Mouse (Mus musculus) heart, embryonic 14.5 days (tissue): ENCODE measurements around the gene Gm49387. TPM values are rescaled to one million over a fixed set of nuclear protein-coding genes. Genes with fewer than 3 reads are reported as not detected.
A peak's percentile ranks its signal among the peaks of the same experiment; 100 is the strongest.

Source experiments
- ATAC-seq: fragments of 200-750 bp; cut with Nextera tagmentation; 2 replicates; pipeline ENCODE4 v1.8.0; 2017; ENCODE audit warnings: low read depth, moderate TSS enrichment; ENCODE audit not compliant: insufficient number of reproducible peaks, insufficient read depth, low FRiP score
- H3K27ac ChIP-seq, 2 experiments: fragments of 200-500 bp in 1 of 2; fragments of 300-500 bp in 1 of 2; sonication (generic) in 1 of 2; replicated peaks in 1 of 2; 2 replicates each; pipeline ENCODE4 v1.5.1; 2012 to 2014; ENCODE audit warnings: low read depth in 2 of 2, low read length in 2 of 2, control low read depth in 1 of 2, mild to moderate bottlenecking in 1 of 2, mixed read lengths in 1 of 2; ENCODE audit not compliant: control insufficient read depth in 1 of 2, insufficient read depth in 1 of 2
- H3K27me3 ChIP-seq: fragments of 300-500 bp; sonication (generic); 2 replicates; pipeline ENCODE4 v1.6.1; 2014; ENCODE audit warnings: mild to moderate bottlenecking, low read length, control low read depth; ENCODE audit not compliant: control insufficient read depth, insufficient read depth
- H3K36me3 ChIP-seq: fragments of 300-500 bp; sonication (generic); 2 replicates; pipeline ENCODE4 v1.6.1; 2014; ENCODE audit warnings: mild to moderate bottlenecking, control low read depth, low read length, mixed read lengths; ENCODE audit not compliant: control insufficient read depth, insufficient read depth
- H3K4me1 ChIP-seq, 2 experiments: fragments of 200-500 bp in 1 of 2; fragments of 300-500 bp in 1 of 2; sonication (generic) in 1 of 2; 2 replicates each; pipeline ENCODE4 v1.6.1; 2012 to 2014; ENCODE audit warnings: low read length in 2 of 2, control low read depth in 1 of 2, mixed read lengths in 1 of 2; ENCODE audit not compliant: control insufficient read depth in 2 of 2, insufficient read depth in 2 of 2
- H3K4me2 ChIP-seq: fragments of 300-500 bp; sonication (generic); 2 replicates; pipeline ENCODE4 v1.6.1; 2014; ENCODE audit warnings: mild to moderate bottlenecking, low read length
- H3K4me3 ChIP-seq, 2 experiments: fragments of 200-500 bp in 1 of 2; fragments of 300-500 bp in 1 of 2; sonication (generic) in 1 of 2; 2 replicates each; pipeline ENCODE4 v1.5.1; 2012 to 2014; ENCODE audit warnings: low read length in 2 of 2, mild to moderate bottlenecking in 2 of 2, control low read depth in 1 of 2, low read depth in 1 of 2, moderate library complexity in 1 of 2; ENCODE audit not compliant: control insufficient read depth in 1 of 2, insufficient read depth in 1 of 2
- H3K9ac ChIP-seq: fragments of 300-500 bp; sonication (generic); 2 replicates; pipeline ENCODE4 v1.6.1; 2014; ENCODE audit warnings: mild to moderate bottlenecking, low read length
- H3K9me3 ChIP-seq: fragments of 300-500 bp; sonication (generic); 2 replicates; pipeline ENCODE4 v1.6.1; 2016; ENCODE audit warnings: low read length, control low read depth; ENCODE audit not compliant: control insufficient read depth
- WGBS: fragments of 180-500 bp; shearing (Covaris S2); extraction: QIAGEN DNeasy Blood & Tissue Kit; methylation state at CpG from one replicate; pipeline ENCODE4 v1.1.7; 2014; 5-methylcytosine and 5-hydroxymethylcytosine counted together
- polyA plus RNA-seq: library from polyadenylated mRNA; unstranded; fragments of >200 nt; fragmentation: Nextera tagmentation; extraction: Ambion mirVana; gene quantifications from 2 replicates; pipeline ENCODE4 v1.2.1, GENCODE M21; 2014

The Gm49387 gene
- polyA plus RNA-seq, 1 experiment from 2014 or later = 1.8 TPM

DNA sequence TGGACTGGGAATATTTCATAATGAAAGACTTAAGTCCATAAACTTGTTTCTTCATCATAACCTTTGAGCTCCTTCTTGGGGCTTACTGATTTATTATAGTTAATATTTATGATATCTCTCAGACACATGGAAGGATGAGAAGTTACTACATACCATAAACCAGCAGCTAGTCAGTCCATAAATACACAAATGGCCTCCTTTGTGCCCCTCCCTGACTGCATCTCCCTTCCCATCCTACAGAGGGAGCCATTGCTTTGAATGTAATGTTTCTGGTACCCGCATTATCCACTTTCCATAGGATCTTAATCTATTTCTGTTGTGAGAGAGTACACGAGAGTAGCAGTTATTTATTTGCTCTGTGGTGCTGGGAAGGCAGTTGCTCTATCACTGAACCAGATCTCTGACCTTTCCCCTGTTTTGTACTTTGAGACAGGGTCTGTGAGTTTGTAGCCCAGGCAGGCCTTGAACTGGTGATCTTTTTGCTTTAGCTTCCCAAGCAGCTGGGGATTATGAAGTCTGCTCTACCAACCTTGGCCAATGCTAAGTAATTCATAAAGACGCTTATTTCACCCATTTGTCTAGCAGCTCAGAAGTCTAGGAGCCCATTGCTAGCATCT, 4.4 kb upstream of the Gm49387 start:
- H3K27me3 ChIP-seq = no peaks in the 10 kb centered on the region
- H3K27ac ChIP-seq = no peak overlapping the region
- H3K36me3 ChIP-seq = no peaks in the 10 kb centered on the region
- 69% methylated on average over 3 of the region's 3 CpGs for WGBS
- no peaks in the 10 kb centered on the region for H3K9me3 ChIP-seq
- no peak overlapping the region for H3K9ac ChIP-seq
- H3K4me1 ChIP-seq = peaks cover 0 to 14% of the 10 kb centered on the region in 2 experiments; a peak in 3 of 4 replicates
- no peak overlapping the region for H3K4me2 ChIP-seq
- no peak for ATAC-seq
- H3K4me3 ChIP-seq = no peak overlapping the region

DNA sequence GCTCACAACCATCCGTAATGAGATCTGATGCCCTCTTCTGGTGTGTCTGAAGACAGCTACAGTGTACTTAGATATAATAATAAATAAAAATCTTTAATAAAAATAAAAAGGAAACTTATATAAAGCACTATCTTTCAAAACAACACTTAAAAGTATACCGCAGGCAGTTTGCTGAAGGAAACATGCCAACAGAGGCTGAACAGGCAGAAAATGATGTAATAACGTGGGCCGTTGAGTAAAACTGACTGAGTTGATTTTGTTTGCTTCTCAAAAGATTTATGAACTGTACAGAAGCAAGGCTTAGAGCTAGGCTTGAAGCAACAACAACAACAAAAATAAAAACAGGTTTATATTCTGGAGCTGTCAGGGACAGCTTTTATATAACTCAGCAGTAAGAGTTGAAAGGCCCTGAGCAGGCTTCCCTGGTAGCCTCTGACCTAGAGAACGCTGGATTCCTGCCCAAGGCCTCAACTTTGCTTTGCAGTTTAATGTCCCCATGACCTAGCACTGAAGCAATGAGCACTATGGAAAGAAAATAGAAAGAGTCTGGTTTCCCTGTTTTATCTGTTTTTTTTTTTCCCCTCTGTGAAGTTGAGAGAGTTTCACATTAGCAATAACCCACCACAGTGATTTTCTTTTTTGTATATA, 3.6 kb upstream of the Gm49387 start:
- WGBS = 89% methylated on average over 5 of the region's 5 CpGs
- Histone ChIP-seq H3K27ac (no peak overlapping the region), H3K9me3 (no peaks in the 10 kb centered on the region), H3K36me3 (no peaks in the 10 kb centered on the region), H3K9ac (no peak overlapping the region), H3K27me3 (no peaks in the 10 kb centered on the region), H3K4me2 (no peak overlapping the region), H3K4me1 (peaks cover 0 to 15% of the 10 kb centered on the region in 2 experiments; a peak in 3 of 4 replicates), H3K4me3 (no peak overlapping the region)
- no peak for ATAC-seq

GRCm38 (mm10) chr14:31641506-31642155, 953 bp upstream of the Gm49387 start:
- no peaks in the 10 kb centered on the region for H3K36me3 ChIP-seq
- no peak overlapping the region for H3K27ac ChIP-seq
- peak overlapping the region; percentile 73 for H3K9ac ChIP-seq
- H3K9me3 ChIP-seq = no peaks in the 10 kb centered on the region
- no peaks in the 10 kb centered on the region for H3K27me3 ChIP-seq
- H3K4me2 ChIP-seq = peak overlapping the region; percentile 78
- WGBS = 63% methylated on average over 9 of the region's 9 CpGs
- peaks cover 0 to 11% of the 10 kb centered on the region in 2 experiments; a peak in 3 of 4 replicates for H3K4me1 ChIP-seq
- H3K4me3 ChIP-seq = peak overlapping the region; percentile 53 to 98
- no peak for ATAC-seq

- Histone ChIP-seq H3K27ac (peak within 1 kb of the TSS; percentile 64 to 92), H3K4me2 (peak within 1 kb of the TSS; percentile 78), H3K27me3 (no peaks in the 10 kb centered on the region), H3K9ac (peak within 1 kb of the TSS; percentile 73), H3K4me1 (peaks cover 0 to 11% of the 10 kb centered on the region in 2 experiments; a peak in 3 of 4 replicates), H3K4me3 (peak within 1 kb of the TSS; percentile 53 to 98), H3K36me3 (no peaks in the 10 kb centered on the region), H3K9me3 (no peaks in the 10 kb centered on the region)
- under 1% methylated on average over 30 of the region's 30 CpGs for WGBS
- ATAC-seq = peak; percentile 97
Measured at GRCm38 (mm10) chr14:31640890-31641505, 320 bp upstream of the Gm49387 start, which contains the start of the genes Btd and Hacl1. Btd (plus strand) TSS chr14:31641028. Hacl1 (minus strand) TSS chr14:31641286.

DNA sequence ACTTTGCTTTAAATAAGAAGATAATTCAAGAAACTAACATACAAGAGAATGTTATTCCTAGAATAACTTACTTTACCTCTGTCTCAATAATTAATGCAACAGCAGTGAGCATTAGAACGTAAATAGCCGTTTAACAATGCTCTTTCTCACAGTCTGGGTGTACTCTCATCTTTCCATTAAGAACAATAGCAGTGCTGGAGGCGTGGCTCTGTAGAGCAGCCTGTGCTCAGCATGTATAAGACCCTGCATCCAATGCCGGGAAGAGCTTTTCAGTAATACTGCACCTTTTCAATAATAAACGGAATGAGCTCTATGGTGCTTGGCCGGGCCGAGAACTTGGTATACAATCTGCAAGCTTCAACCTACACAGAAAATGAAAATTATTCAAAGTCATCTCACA, 10.0 kb downstream of the Gm49387 start:
- no peak for ATAC-seq
- no peaks in the 10 kb centered on the region for H3K27me3 ChIP-seq
- no peak overlapping the region for H3K4me3 ChIP-seq
- no peak overlapping the region for H3K4me2 ChIP-seq
- WGBS = 77% methylated on average over 7 of the region's 7 CpGs
- no peak overlapping the region for H3K27ac ChIP-seq
- H3K9me3 ChIP-seq = no peaks in the 10 kb centered on the region
- 0 out of 2 replicates have a peak, but pooled peaks cover 5% of the 10 kb centered on the region for H3K36me3 ChIP-seq
- no peaks in the 10 kb centered on the region for H3K4me1 ChIP-seq
- H3K9ac ChIP-seq = no peak overlapping the region

DNA sequence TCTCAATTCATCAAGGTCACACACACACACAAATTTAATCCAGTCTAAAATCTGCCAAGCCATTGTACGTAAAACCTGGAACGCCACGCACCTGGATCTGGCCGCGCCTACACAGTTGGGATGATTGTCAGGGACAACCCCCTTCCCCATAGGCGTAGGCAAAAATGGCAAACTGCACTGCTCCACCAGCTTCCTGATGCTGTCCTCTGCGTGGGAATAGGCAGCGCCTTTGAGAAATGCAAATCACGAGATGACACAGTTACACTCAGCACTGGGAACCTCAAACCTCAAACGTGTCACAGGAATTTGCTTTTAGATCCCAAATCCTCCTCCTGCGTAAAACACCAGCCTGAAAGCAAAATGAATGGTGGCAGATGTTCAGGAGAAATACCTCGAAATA, 17.9 kb downstream of the Gm49387 start:
- 81% methylated on average over 12 of the region's 12 CpGs for whole genome bisulfite sequencing
- no peak overlapping the region for H3K27ac ChIP-seq
- H3K4me2 ChIP-seq = no peak overlapping the region
- H3K36me3 ChIP-seq = no peaks in the 10 kb centered on the region
- H3K9me3 ChIP-seq = 0 out of 2 replicates have a peak, but pooled peaks cover 2% of the 10 kb centered on the region
- peaks cover 0 to 8% of the 10 kb centered on the region in 2 experiments; a peak in 1 of 4 replicates for H3K4me1 ChIP-seq
- H3K4me3 ChIP-seq = no peak overlapping the region
- no peak overlapping the region for H3K9ac ChIP-seq
- no peaks in the 10 kb centered on the region for H3K27me3 ChIP-seq
- ATAC-seq = no peak

- Histone ChIP-seq H3K36me3 (no peaks in the 10 kb centered on the region), H3K27me3 (no peaks in the 10 kb centered on the region), H3K9ac (no peak overlapping the region), H3K27ac (peak overlapping the region in 1 of 2 experiments; percentile 28; a peak in 1 of 4 replicates), H3K4me1 (peaks cover 0 to 8% of the 10 kb centered on the region in 2 experiments; a peak in 1 of 4 replicates), H3K4me3 (no peak overlapping the region), H3K4me2 (no peak overlapping the region), H3K9me3 (0 out of 2 replicates have a peak, but pooled peaks cover 2% of the 10 kb centered on the region)
- ATAC-seq = no peak
- 59% methylated on average over 9 of the region's 9 CpGs for WGBS
Measured at GRCm38 (mm10) chr14:31620591-31621223, 20.0 kb downstream of the Gm49387 start.
